Mouse (Mus musculus): ENCODE data around the gene Gm5134. TPM values are rescaled to one million over a fixed set of nuclear protein-coding genes. Genes with fewer than 3 reads are reported as not detected.

Gene Gm5134
- polyA plus RNA-seq (2012; rRNA removed): 0.08 and 0.11 TPM in 2 replicates

DNA sequence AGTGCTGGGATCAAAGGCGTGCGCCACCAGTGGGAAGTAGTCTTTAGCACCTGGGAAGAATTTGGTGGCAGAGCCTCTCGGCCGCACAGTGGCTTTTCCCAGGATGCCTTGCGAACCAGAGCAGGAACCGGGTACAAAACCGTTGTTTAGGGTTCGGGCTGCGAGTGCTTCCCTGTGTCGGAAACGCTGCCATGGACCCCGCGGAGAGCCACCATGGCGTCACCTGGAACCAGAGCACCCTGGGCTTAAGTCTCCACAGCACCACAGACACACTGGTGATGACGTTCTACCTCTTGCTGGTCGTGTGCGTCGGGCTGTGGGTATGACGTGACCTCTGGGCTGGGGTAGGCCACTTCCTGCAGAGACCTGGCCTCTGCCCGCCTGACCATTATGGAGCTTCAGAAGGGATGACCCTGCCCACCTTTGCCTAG is at the start of gene Gm5134:
Gm5134 (plus strand) TSS at position 134 of the 431 bp plus-strand sequence.

DNA sequence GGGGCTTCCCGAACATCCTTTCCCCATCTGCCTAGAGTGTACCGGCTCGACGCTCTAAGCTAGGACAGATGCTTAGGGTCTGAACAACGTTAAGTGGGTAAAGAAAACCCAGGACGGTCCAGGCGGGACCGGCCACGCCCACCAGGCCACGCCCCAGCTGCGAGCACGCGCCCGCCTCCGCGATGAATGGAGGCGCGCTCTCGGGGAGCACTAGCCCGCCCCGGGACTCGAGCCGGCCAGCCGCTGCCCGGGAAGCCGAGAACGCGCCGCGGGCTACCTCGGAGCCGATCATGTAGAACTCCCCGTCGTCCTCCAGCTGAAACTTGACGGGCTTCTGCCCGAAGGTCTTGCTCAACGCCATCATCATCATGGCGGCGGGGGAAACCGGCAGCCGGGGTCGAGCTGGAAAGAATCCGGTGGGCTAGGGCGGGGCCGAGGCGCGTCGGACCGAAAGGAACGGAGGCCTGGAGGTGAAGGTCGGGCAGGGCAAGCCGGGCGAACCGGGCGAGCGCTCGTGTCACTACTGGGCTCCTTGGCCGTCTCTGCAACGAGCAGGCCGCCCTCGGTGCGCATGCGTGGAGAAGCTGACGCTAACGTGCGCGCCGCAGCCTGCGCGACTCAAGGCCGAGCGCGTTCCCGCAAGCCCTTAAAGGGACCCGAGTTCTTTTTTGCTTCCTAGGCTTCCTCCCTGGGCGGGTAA is 33.1 kb upstream of the Gm5134 start, which contains the start of gene Smarcb1:
Smarcb1 (minus strand) TSS at position 592 of the 700 bp plus-strand sequence.

GRCm38 (mm10) chr10:75932891-75933290 is 21.4 kb upstream of the Gm5134 start, which contains the start of gene Chchd10:
Gene Chchd10, plus strand, starts transcription at chr10:75933130.

GRCm38 (mm10) chr10:75935680-75936541 is 18.4 kb upstream of the Gm5134 start, which contains the start of gene Mmp11:
Gene Mmp11, minus strand, starts transcription at chr10:75936496.

GRCm38 (mm10) chr10:75940520-75940919 is 13.8 kb upstream of the Gm5134 start, which contains the start of gene Gm867:
Gene Gm867, minus strand, starts transcription at chr10:75940672.

DNA sequence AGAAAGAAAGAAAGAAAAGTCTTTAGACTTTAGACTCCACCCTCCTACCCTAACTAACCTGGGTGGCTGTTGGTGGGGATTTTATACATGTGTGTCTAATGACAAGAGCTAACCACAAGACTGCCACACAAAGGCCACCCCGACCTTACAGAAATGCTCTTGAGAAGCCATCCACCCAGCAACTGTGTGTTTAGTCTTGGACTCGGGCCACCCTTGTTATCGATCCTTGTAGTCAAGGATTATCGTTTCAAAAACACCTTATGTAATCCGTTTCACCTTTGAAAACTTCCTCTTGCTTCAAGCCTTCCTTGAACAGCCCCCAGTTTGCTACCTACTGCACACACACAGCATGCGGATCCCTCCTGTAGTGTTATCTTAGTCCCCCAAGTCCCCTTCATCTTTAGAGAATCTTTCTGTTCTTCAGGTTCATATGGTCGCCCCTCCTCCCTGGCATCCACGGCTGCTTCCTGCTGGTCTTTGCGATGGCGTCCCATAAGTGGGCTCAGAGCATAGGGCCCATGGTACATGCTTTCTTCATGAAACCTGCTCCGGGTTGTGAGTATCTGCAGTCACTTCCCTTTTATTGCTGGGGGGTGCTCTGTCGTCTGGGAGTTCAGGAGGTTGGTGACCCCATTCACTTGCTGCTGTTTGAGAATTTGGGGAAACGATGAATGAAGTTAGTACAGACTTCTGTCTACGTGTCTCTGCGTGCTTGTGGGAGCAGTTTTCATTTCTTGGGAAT is 11.4 kb upstream of the Gm5134 start, which contains the start of gene Vpreb3:
Vpreb3 (plus strand) TSS at position 322 of the 742 bp plus-strand sequence.

DNA sequence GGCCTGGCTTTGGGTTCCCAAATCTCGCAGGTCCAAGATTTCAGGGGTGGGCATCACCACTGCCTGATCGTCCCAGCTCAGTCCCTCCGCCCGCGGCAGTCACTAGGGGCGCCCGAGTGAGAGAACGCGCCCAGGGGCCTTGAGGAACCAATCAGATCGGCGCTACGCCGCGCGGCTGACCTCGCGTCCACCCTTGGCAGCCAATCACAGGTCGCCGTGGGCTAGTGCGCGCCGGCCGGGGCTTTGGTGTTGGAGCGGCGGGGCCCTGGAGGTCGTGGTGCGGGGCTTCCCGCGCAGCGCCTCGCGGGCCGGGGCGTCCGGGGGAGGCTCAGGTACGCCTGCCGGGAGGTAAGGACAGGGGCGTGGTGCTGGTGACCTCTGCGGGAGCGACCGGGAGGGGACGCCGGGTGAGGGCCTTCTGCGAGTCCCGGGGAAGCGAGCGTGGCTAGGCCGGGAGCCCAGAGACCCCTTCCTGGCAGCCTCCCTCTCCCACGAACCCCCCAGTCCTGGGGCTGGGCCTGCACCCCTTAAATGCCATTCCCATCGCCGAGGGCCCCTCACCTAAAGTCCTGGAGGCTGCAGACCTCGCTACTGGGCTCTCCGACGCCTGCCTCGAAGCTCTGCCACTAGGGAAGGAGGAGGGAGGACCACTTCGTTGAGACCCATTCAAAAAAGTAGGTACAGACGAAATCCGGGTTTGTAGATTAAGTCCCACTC is 78.2 kb downstream of the Gm5134 start, which contains the start of gene Zfp280b:
Zfp280b (plus strand) TSS at position 249 of the 717 bp plus-strand sequence.

Other genes with a start within 250 kb of the Gm5134 start
- gene Cabin1, start 190.2 kb upstream of the Gm5134 start, polyA plus RNA-seq (2012; rRNA removed): 43.6 and 46.2 TPM in 2 replicates
- gene Ddt, start 181.1 kb upstream of the Gm5134 start, polyA plus RNA-seq (2012; rRNA removed): 58.7 and 64.5 TPM in 2 replicates
- gene Gm20441, start 173.6 kb upstream of the Gm5134 start, polyA plus RNA-seq (2012; rRNA removed): 0.19 TPM in 1 of 2 replicates, not detected in the other
- 1.1 and 4.6 TPM in 2 replicates for gene Gstt3, start 173.1 kb upstream of the Gm5134 start, polyA plus RNA-seq (2012; rRNA removed)
- 10.6 and 12.6 TPM in 2 replicates for gene Gstt1, start 155.9 kb upstream of the Gm5134 start, polyA plus RNA-seq (2012; rRNA removed)
- gene Gstt4, start 132.0 kb upstream of the Gm5134 start, polyA plus RNA-seq (2012; rRNA removed): 0.08 TPM in 1 of 2 replicates, not detected in the other
- gene Gstt2, start 117.1 kb upstream of the Gm5134 start, polyA plus RNA-seq (2012; rRNA removed): 10.4 and 14.7 TPM in 2 replicates
- 1,561 and 1,730 TPM in 2 replicates for gene Mif, start 94.3 kb upstream of the Gm5134 start, polyA plus RNA-seq (2012; rRNA removed)
- gene Derl3, start 61.1 kb upstream of the Gm5134 start, polyA plus RNA-seq (2012; rRNA removed): 2.6 and 4.1 TPM in 2 replicates
- gene Smarcb1, start 32.9 kb upstream of the Gm5134 start, polyA plus RNA-seq (2012; rRNA removed): 147 TPM in 2 replicates
- 25.8 and 31.6 TPM in 2 replicates for gene Chchd10, start 21.4 kb upstream of the Gm5134 start, polyA plus RNA-seq (2012; rRNA removed)
- gene Mmp11, start 18.0 kb upstream of the Gm5134 start, polyA plus RNA-seq (2012; rRNA removed): 33.8 and 48.8 TPM in 2 replicates
- 0.63 and 0.96 TPM in 2 replicates for gene Gm867, start 13.8 kb upstream of the Gm5134 start, polyA plus RNA-seq (2012; rRNA removed)
- 0.21 and 0.23 TPM in 2 replicates for gene Vpreb3, start 11.5 kb upstream of the Gm5134 start, polyA plus RNA-seq (2012; rRNA removed)
- 11.0 and 13.2 TPM in 2 replicates for gene Zfp280b, start 78.1 kb downstream of the Gm5134 start, polyA plus RNA-seq (2012; rRNA removed)
- gene Slc5a4b, start 156.4 kb downstream of the Gm5134 start, polyA plus RNA-seq (2012; rRNA removed): not detected in 2 replicates
- gene Slc5a4a, start 192.9 kb downstream of the Gm5134 start, polyA plus RNA-seq (2012; rRNA removed): 0.09 and 0.26 TPM in 2 replicates

All from central nervous system, embryonic 14 days (tissue).